Mouse (Mus musculus): ENCODE measurements around the gene Usp7. TPM values are rescaled to one million over a fixed set of nuclear protein-coding genes. Genes with fewer than 3 reads are reported as not detected.

The Usp7 gene
- polyA plus RNA-seq, 1 experiment from 2014 or later = 17.1 TPM

DNA sequence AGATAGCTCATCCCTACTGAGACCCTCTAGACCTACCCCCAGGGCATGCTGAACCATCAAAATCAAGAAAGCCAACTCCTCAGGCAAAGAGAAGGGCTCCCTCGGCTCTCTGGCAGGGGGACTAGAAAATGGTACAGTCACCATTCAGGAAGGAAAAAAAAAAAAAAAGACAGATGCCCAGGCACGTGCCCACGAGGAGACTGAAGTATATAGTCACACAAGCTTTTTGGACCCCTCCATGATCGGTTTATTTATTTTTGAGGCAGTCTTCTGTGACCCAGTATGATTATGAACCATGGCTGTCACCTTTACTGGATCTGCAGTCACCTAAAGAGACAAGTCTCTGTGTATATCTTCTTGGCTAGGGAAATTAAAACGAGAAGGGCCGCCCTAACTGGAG, 118.8 kb downstream of the Usp7 start:
- H3K9ac ChIP-seq = no peak overlapping the region
- WGBS = 63% methylated on average over 6 of the region's 6 CpGs
- peaks cover 32% of the 10 kb centered on the region for H3K4me1 ChIP-seq (replicated peaks)
- ATAC-seq (ENCODE audit: insufficient number of reproducible peaks, low FRiP score) = no peak
- no peak overlapping the region for H3K4me3 ChIP-seq
- H3K9me3 ChIP-seq (replicated peaks) = no peaks in the 10 kb centered on the region
- H3K27ac ChIP-seq (ENCODE audit: poor library complexity, severe bottlenecking) = no peak overlapping the region
- no peaks in the 10 kb centered on the region for H3K36me3 ChIP-seq
- no peak overlapping the region for H3K4me2 ChIP-seq
- H3K27me3 ChIP-seq (replicated peaks) = no peaks in the 10 kb centered on the region

- H3K4me3 ChIP-seq = peak overlapping the region; percentile 78; the same call in 1 of the 2 replicates
- no peak overlapping the region for H3K27ac ChIP-seq (ENCODE audit: poor library complexity, severe bottlenecking)
- no peaks in the 10 kb centered on the region for H3K36me3 ChIP-seq
- peak overlapping the region; percentile 89 for H3K4me2 ChIP-seq
- H3K27me3 ChIP-seq (replicated peaks) = no peaks in the 10 kb centered on the region
- H3K9me3 ChIP-seq (replicated peaks) = no peaks in the 10 kb centered on the region
- ATAC-seq (ENCODE audit: insufficient number of reproducible peaks, low FRiP score) = no peak
- H3K9ac ChIP-seq = no peak overlapping the region
- peaks cover 38% of the 10 kb centered on the region for H3K4me1 ChIP-seq (replicated peaks)
These were observed 119.3 kb downstream of the Usp7 start for GRCm38 (mm10) chr16:8672811-8673210.

GRCm38 (mm10) chr16:8672350-8672687, 119.8 kb downstream of the Usp7 start:
- Histone ChIP-seq H3K9ac (peak overlapping the region; percentile 82; the same call in 1 of the 2 replicates), H3K36me3 (no peaks in the 10 kb centered on the region), H3K9me3 (replicated peaks) (no peaks in the 10 kb centered on the region), H3K4me3 (peak overlapping the region; percentile 78), H3K27ac (ENCODE audit: poor library complexity, severe bottlenecking) (no peak overlapping the region), H3K27me3 (replicated peaks) (no peaks in the 10 kb centered on the region), H3K4me1 (replicated peaks) (peaks cover 43% of the 10 kb centered on the region), H3K4me2 (peak overlapping the region; percentile 89)
- no peak for ATAC-seq (ENCODE audit: insufficient number of reproducible peaks, low FRiP score)
- 0% methylated on average over 18 of the region's 18 CpGs for WGBS

- Histone ChIP-seq H3K36me3 (no peaks in the 10 kb centered on the region), H3K4me1 (replicated peaks) (peaks cover 48% of the 10 kb centered on the region), H3K27ac (ENCODE audit: poor library complexity, severe bottlenecking) (peak within 1 kb of the TSS; percentile 77), H3K9me3 (replicated peaks) (no peaks in the 10 kb centered on the region), H3K27me3 (replicated peaks) (no peaks in the 10 kb centered on the region), H3K4me3 (peak within 1 kb of the TSS; percentile 78), H3K9ac (peak within 1 kb of the TSS; percentile 82), H3K4me2 (peak within 1 kb of the TSS; percentile 89)
- ATAC-seq (ENCODE audit: insufficient number of reproducible peaks, low FRiP score) = peak; percentile 93
- under 1% methylated on average over 67 of the region's 67 CpGs for whole genome bisulfite sequencing
These were observed 120.4 kb downstream of the Usp7 start, which contains the start of gene Carhsp1 for GRCm38 (mm10) chr16:8671551-8672349. Carhsp1 (minus strand) TSS chr16:8672155.

- Histone ChIP-seq H3K4me2 (peak overlapping the region; percentile 89), H3K27ac (ENCODE audit: poor library complexity, severe bottlenecking) (peak overlapping the region; percentile 77), H3K9ac (peak overlapping the region; percentile 82), H3K9me3 (replicated peaks) (no peaks in the 10 kb centered on the region), H3K27me3 (replicated peaks) (no peaks in the 10 kb centered on the region), H3K36me3 (no peaks in the 10 kb centered on the region), H3K4me1 (replicated peaks) (peaks cover 59% of the 10 kb centered on the region), H3K4me3 (peak overlapping the region; percentile 78)
- ATAC-seq (ENCODE audit: insufficient number of reproducible peaks, low FRiP score) = no peak
- 5% methylated on average over 15 of the region's 15 CpGs for WGBS
These were observed 121.8 kb downstream of the Usp7 start for GRCm38 (mm10) chr16:8670041-8671035.

DNA sequence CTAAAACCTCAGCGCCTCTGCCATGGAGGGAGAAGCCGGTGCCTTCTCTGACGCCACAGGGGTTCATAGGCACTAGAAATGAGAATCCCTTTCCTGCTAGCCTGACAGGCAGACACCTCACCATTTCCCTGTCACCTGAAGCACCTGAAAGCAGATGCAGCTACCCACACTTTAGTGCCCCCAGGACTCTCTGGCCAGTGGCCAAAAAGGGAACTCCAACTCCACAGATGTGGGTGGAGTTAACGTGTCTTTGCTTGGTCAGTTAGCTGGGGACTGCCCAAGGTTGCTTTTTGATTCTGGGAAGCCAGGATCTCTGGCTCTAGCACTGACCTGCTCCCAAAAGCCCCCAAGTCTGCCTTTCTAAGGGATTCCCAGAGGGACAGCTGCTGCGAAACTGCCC, 122.7 kb downstream of the Usp7 start:
- Histone ChIP-seq H3K36me3 (0 out of 2 replicates have a peak, but pooled peaks cover 2% of the 10 kb centered on the region), H3K27ac (ENCODE audit: poor library complexity, severe bottlenecking) (peak overlapping the region; percentile 77), H3K9me3 (replicated peaks) (no peaks in the 10 kb centered on the region), H3K4me2 (peak overlapping the region; percentile 89), H3K27me3 (replicated peaks) (no peaks in the 10 kb centered on the region), H3K9ac (peak overlapping the region; percentile 82), H3K4me3 (peak overlapping the region; percentile 78), H3K4me1 (replicated peaks) (peaks cover 64% of the 10 kb centered on the region)
- 60% methylated on average over 5 of the region's 5 CpGs for WGBS
- no peak for ATAC-seq (ENCODE audit: insufficient number of reproducible peaks, low FRiP score)

GRCm38 (mm10) chr16:8668386-8668785, 123.7 kb downstream of the Usp7 start:
- peak overlapping the region; percentile 77 for H3K27ac ChIP-seq (ENCODE audit: poor library complexity, severe bottlenecking)
- H3K36me3 ChIP-seq = peaks cover 11% of the 10 kb centered on the region
- peak overlapping the region; percentile 89 for H3K4me2 ChIP-seq
- WGBS = 57% methylated on average over 2 of the region's 2 CpGs
- H3K4me3 ChIP-seq = no peak overlapping the region
- H3K9me3 ChIP-seq (replicated peaks) = no peaks in the 10 kb centered on the region
- no peak for ATAC-seq (ENCODE audit: insufficient number of reproducible peaks, low FRiP score)
- no peaks in the 10 kb centered on the region for H3K27me3 ChIP-seq (replicated peaks)
- H3K4me1 ChIP-seq (replicated peaks) = peaks cover 68% of the 10 kb centered on the region
- H3K9ac ChIP-seq = peak overlapping the region; percentile 29; the same call in 1 of the 2 replicates

DNA sequence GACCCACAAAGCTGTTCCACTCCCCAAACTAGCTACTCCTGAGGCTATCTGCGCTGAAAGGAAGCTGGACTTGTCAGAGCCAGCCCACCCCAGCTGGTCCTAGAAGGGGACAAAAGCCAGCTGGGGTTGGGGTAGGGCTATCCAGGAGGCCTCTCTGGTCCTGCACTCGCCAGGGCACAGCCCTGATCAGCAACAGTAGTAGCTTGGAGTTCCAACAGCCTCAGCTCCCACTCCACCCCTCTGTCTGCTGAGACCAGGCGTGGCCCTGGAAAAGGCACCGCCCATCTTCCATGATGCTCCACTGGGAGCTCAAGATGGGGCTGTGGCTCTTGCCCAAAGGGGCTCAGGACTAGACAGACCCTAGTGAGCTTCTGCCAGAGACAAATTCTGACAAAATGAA, 124.3 kb downstream of the Usp7 start:
- Histone ChIP-seq H3K4me1 (replicated peaks) (peaks cover 74% of the 10 kb centered on the region), H3K9ac (peak overlapping the region; percentile 46), H3K27ac (ENCODE audit: poor library complexity, severe bottlenecking) (peak overlapping the region; percentile 77)

GRCm38 (mm10) chr16:8667261-8667660, 124.8 kb downstream of the Usp7 start:
- H3K27ac ChIP-seq (ENCODE audit: poor library complexity, severe bottlenecking) = peak overlapping the region; percentile 77
- H3K4me2 ChIP-seq = peak overlapping the region; percentile 89; the same call in 1 of the 2 replicates
- ATAC-seq (ENCODE audit: insufficient number of reproducible peaks, low FRiP score) = no peak
- H3K9me3 ChIP-seq (replicated peaks) = no peaks in the 10 kb centered on the region
- H3K36me3 ChIP-seq = peaks cover 22% of the 10 kb centered on the region
- 63% methylated on average over 7 of the region's 7 CpGs for WGBS
- H3K4me1 ChIP-seq (replicated peaks) = peaks cover 76% of the 10 kb centered on the region
- no peaks in the 10 kb centered on the region for H3K27me3 ChIP-seq (replicated peaks)
- H3K9ac ChIP-seq = peak overlapping the region; percentile 46
- H3K4me3 ChIP-seq = no peak overlapping the region

More for the DNA sequence above, 124.3 kb downstream of the Usp7 start:
- Histone ChIP-seq H3K27me3 (replicated peaks) (no peaks in the 10 kb centered on the region), H3K4me2 (peak overlapping the region; percentile 89), H3K9me3 (replicated peaks) (no peaks in the 10 kb centered on the region), H3K36me3 (peaks cover 17% of the 10 kb centered on the region), H3K4me3 (no peak overlapping the region)
- no peak for ATAC-seq (ENCODE audit: insufficient number of reproducible peaks, low FRiP score)
- 59% methylated on average over 4 of the region's 4 CpGs for WGBS

GRCm38 (mm10) chr16:8666452-8666851, 125.7 kb downstream of the Usp7 start:
- 0 out of 2 replicates have a peak, but pooled peaks have one; percentile 22 for ATAC-seq (ENCODE audit: insufficient number of reproducible peaks, low FRiP score)
- H3K9me3 ChIP-seq (replicated peaks) = no peaks in the 10 kb centered on the region
- H3K4me2 ChIP-seq = peak overlapping the region; percentile 21; the same call in 1 of the 2 replicates
- 13% methylated on average over 2 of the region's 2 CpGs for WGBS
- no peak overlapping the region for H3K4me3 ChIP-seq
- H3K27me3 ChIP-seq (replicated peaks) = no peaks in the 10 kb centered on the region
- peak overlapping the region; percentile 77 for H3K27ac ChIP-seq (ENCODE audit: poor library complexity, severe bottlenecking)
- H3K36me3 ChIP-seq = peaks cover 30% of the 10 kb centered on the region
- 0 out of 2 replicates have a peak overlapping the region, but pooled peaks have one; percentile 32 for H3K9ac ChIP-seq
- peaks cover 76% of the 10 kb centered on the region for H3K4me1 ChIP-seq (replicated peaks)

DNA sequence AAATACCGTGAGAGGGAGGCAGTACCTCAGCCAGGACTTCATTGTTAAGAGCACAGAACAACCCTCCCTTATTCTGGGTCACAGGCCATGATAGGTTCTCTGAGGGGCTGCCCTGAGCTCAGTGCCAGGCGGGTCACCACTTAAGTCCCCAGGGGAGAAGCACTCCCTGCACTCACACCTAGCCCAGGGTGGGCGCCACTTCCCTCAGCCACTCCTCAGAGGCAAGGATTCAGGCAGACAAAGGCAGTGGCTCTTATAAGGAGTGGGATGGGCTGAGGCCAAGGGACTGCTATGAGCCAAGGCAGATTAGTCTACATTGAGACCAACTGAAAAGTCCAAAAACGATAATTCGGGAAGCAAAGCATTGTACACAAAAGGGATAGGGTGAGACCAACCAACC, 126.7 kb downstream of the Usp7 start:
- no peaks in the 10 kb centered on the region for H3K9me3 ChIP-seq (replicated peaks)
- H3K27me3 ChIP-seq (replicated peaks) = no peaks in the 10 kb centered on the region
- no peak for ATAC-seq (ENCODE audit: insufficient number of reproducible peaks, low FRiP score)
- 82% methylated on average over 5 of the region's 5 CpGs for WGBS
- H3K9ac ChIP-seq = no peak overlapping the region
- no peak overlapping the region for H3K4me2 ChIP-seq
- H3K4me3 ChIP-seq = no peak overlapping the region
- peaks cover 67% of the 10 kb centered on the region for H3K4me1 ChIP-seq (replicated peaks)
- H3K36me3 ChIP-seq = peaks cover 39% of the 10 kb centered on the region
- H3K27ac ChIP-seq (ENCODE audit: poor library complexity, severe bottlenecking) = no peak overlapping the region
